Mouse (Mus musculus): ENCODE measurements at regions not wholly inside any gene's neighbourhood (a gene's known extent, or its start where the extent isn't known, plus 50 kb on each side); places are given as distances from the start of the nearest gene placed in this dataset.
"Not testable (repeated sequence)": the region's sequence is repeated elsewhere in the genome, so short reads cannot be mapped to it uniquely, and the experiment has no call there.

DNA sequence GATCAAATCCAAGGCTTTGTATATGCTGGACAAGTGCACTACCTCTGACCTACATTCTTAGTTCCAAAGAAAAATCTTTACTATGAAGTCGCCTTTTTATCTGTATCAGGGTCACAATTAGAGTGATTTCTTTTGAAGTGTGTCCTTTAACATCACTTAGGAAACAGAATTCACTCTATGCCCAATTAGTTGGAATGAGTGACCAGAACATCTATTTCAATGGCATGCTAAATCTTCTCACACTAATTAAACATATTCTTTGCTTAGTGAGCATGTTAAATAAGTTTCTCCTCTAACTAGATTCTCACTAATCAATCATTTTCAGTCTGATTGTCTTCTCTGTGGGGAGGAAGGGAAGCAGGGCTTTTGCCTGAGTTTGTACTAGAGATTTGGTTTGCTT, 84.9 kb downstream of the Arl6ip6 start:
- DNase-seq: no peak

GRCm38 (mm10) chr2:53301712-53302423, 110.3 kb downstream of the Arl6ip6 start:
- DNase-seq: no peak

DNA sequence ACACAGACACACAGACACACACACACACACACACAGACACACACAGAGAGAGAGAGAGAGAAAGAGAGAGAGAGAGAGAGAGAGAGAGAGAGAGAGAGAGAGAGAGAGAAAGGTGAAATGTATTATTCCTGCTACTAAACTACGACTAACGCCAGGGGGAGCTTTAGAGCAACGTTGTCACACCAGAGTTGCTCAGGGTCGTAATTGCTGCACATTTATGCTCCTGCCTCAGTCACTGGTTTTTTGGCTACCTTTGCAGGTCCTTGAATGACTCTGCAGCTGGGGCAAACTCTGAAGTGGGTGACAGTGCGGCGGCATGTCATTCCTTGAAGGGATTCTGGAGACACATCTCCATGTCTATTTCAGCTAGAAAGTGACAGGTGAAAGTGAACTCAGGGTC, 139.2 kb downstream of the Arl6ip6 start:
- DNase-seq: peak; percentile 40 to 70

- DNase-seq: no peak
Observed at GRCm38 (mm10) chr2:53359026-53359425, 167.5 kb downstream of the Arl6ip6 start.

DNA sequence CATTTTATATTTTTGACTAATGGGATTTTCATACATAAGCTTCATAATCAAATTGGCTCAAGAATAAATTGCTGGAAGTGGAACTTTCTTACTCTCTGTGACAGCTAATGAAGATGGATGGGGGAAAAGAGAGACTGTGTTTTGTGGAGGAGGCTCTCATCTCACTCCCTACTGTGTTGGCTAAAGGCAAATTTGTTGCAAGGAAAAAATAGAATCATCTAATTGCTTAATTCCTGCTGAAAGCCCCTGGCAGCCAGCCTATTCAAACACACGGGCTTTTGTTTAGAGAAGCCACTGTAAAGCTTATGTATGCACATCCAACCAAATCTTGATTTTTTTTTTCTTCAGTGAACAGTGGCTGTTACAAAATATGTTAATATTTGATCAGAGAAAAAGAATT, 190.8 kb downstream of the Arl6ip6 start:
- peak in 1 of 2 experiments; percentile 29 for DNase-seq

GRCm38 (mm10) chr2:53384545-53385176, 193.1 kb downstream of the Arl6ip6 start:
- no peak for DNase-seq

GRCm38 (mm10) chr2:53388652-53389051, 197.1 kb downstream of the Arl6ip6 start:
- no peak for DNase-seq

DNA sequence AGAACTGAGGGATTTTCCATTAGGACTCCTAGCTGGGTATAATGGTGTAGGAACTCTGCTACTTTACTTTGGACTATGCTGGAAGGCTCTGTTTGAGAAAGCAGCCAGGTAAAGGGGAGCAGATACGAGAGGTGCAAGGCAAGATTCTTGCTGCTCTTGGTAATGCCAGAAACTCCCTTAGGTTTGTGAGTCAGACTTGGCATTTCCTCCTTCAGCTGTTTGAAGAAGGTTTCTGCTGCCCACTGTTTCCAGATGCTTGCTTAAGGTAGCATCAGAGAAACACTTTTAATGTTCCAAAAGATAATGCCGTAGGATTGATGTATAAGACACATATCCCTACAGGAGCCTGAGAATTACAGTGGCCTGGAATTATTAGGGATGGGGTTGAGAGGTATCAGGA, 222.9 kb downstream of the Arl6ip6 start:
- no peak for DNase-seq

- DNase-seq: peak; percentile 32 to 59
Observed at GRCm38 (mm10) chr2:53437046-53437815, 245.7 kb downstream of the Arl6ip6 start.

GRCm38 (mm10) chr2:53440301-53440700, 248.8 kb downstream of the Arl6ip6 start:
- not testable (repeated sequence) for DNase-seq

DNA sequence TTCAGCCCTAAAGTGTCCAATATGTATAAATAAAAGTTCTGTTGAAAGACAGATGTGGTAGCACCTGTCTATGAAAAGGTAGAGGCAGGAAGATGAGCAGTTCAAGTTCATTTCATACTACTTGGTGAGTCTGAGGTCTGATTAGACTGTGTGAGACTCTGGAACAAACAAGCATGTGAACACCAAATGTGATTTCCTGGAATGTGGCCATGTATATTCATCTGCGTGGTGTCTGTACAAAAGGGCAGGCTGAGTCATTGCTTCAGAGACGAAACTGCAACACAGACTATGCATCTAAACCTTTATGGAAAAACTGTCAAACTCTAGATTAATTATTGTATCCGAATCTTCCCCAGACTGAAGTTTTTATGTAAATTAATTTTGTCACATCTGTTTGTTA, 268.7 kb downstream of the Arl6ip6 start:
- DNase-seq: peak in 1 of 2 experiments; percentile 19

DNA sequence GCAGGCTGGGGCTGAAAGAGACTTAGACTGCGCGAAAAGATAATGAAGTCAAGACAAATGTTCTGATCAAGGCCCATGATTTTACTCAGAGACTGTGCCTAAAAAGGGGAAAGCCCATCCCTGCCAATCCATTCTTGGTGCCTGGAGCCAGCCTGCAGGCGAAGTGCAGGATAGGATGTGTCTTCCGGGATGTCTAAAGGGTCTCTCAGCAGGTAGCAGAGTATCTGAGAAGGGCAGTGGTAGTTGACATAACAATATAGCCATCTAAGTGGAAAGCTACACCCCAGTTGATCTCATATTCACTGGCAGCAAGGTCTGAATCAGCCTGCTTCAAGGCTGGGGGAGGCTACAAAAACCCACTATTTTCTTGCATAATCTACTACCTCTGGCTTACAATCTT, 282.9 kb downstream of the Arl6ip6 start:
- DNase-seq: no peak

DNA sequence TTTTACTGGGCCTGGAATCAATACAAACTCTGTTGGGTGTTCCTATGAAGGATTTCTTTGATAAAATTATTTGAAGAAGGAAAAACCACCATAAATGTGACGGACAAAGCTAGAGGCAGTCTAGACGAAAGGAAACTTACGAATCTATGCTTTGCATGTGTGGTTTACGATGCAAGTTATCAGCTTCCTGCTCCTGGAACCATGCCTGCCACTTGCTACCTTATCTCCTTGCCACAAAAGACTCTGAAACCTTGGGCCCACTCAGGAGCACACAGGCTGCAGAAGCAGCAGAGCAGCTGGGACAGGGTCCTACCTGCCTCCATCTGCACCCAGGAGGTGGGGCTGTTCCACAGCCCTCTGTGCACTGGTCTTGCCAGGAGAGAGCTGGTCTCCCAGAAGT, 287.5 kb downstream of the Arl6ip6 start:
- not testable (repeated sequence) for DNase-seq

- DNase-seq: no peak
Observed at GRCm38 (mm10) chr2:53488301-53488700, 296.8 kb downstream of the Arl6ip6 start.

GRCm38 (mm10) chr2:53490805-53491585, 299.5 kb downstream of the Arl6ip6 start:
- no peak for DNase-seq

DNA sequence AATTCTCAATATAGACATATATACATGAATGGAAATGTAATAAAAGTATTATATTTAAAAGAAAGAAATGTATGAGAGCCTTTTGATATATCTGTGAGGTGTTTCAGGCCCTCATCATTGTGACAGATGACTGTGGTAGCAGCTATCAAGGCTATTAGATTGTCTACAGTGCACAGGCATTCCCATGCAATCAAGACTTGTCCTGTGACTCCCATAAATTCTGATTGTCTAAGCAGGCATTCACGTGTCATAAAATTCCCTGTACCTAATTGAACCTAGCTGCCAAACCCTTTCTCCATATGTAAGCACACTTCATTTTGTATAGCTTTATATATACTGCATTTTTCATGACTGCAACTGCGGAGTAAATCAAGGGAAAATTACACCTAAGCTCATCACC, 301.3 kb downstream of the Arl6ip6 start:
- DNase-seq: no peak

DNA sequence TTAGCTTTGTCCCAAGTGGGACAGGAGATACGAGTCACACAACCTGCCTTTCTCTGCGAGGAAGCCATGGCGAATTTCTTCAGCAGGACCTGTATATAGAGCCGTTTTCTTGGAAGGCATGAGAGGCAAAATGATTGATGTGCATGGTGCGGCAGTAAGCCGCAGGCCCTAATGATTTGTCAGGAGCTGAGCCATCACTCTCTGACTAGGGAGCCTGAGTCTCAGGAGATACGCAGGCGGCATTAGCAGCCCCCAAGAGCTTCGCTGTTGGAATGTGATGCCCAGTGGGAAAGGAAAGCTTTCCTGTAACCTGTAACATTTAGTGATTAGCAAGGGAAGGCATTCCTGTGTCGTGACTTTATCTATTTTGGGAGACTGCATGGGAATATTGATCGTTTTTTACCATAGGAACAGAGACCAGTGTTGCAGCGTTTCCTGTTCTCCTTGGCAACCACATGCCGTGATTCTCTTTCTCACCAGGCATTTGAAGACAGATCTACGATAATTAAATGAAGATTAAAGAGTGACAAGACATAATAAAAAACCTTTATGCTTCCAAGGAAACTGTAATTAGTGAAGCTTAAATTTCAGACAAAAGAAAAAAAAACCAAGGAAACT, 310.2 kb downstream of the Arl6ip6 start:
- DNase-seq: no peak

DNA sequence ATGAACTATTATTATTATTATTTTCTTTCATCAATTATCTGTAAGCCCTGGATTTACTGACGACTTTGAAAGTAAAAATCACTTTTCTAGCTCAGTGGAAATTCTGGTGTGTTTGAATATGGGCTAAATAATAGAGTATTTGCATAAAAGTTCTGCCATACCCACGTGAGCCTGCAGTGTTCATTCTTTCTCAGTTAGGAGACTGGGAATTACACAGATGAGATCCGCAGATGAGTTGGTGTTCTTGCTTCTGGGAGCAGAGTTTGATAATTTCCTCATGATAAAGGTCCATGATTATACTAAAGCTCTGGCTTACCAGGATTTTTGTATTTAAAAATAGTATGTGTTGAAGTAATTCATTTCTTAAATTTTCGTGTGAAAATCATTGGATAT, 310.7 kb downstream of the Arl6ip6 start:
- DNase-seq: no peak

DNA sequence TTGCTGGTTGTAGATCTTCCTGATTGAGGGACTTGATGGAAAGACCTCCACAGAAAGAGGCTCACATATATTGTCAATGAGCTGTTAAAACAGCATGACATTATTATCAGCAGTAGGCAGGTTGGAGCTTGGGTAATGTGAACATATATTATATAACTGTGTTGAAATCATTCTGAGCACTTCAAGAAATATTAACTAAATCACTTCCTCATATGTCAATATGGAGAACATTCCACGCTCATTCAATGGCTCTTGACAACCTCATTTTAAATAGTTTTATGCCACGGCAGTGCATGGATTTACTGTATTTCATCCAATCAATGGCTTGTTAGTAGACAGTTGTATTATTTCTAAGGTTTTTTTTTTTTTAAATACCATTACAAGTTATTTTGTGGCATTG, 350.6 kb downstream of the Arl6ip6 start:
- no peak for DNase-seq

GRCm38 (mm10) chr2:53574007-53574406, 382.5 kb downstream of the Arl6ip6 start:
- no peak for DNase-seq

- no peak for DNase-seq
Observed at GRCm38 (mm10) chr2:53605829-53606228, 414.3 kb downstream of the Arl6ip6 start.

DNA sequence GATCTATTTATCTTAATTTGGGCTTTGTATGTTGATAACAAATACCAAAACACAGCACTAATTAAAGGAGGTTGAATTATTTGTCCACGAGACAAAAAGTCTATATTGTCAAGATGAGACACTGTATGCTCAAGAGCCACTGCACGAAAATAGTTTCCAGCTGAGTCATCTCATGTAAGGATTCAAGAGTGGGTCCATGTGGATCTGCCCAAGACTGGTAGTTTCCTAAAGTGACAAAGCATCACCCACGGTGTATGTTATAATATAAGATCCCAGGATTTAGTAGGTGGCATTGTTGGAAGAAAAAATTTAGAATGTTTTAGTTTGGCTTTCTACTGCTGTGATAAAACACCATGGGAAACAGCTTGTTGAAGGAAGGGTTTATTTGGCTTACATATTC, 428.2 kb downstream of the Arl6ip6 start:
- DNase-seq: no peak
